Mouse (Mus musculus) olfactory bulb, adult 2 months (tissue): ENCODE measurements around the gene Glyctk.

Experiments
- CTCF ChIP-seq: fragments of 200-500 bp; IDR thresholded peaks from 2 replicates; pipeline ENCODE4 v1.5.1; 2012; ENCODE audit warnings: low read depth, mild to moderate bottlenecking, low read length, moderate library complexity; ENCODE audit not compliant: insufficient read depth
- POLR2A ChIP-seq: fragments of 200-500 bp; IDR thresholded peaks from 2 replicates; pipeline ENCODE4 v1.6.1; 2012; ENCODE audit warnings: mild to moderate bottlenecking, low read depth, low read length, moderate library complexity; ENCODE audit not compliant: insufficient read depth

DNA sequence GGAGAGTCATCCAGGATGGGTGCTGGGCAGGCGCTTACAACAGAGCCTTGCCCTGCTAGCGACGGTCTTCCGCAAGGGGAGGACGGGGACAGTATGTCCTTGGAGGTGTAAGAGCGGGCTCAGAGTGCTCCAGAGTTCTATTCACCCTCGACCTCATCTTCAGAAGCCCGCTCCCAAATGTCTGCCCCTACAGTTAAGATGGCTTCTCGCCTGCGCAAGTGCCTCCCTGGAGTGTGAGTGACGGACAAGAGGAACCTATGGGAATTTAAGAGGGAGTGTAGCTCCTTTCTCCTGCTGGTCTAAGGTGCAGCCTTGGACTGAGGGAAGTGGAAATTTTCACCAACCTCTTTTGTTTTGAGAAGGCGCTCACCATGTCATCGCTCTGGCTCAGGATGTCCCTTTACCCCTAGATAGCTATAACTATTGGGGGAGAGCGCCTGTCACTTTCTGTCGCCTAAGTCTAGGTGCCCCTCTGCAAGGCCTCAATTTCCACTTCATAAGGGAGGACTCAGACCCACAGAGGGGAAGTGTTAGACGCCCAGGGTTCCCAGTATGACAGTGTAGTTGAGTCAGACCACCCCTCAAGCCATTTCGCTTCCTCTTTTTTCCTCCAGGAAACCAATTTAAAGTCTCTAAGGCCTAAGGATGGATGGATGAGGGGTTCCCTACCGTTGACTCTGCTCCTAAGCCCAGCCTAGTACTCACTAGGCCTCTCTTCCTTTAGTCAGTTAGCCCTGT lies 41.8 kb upstream of the Glyctk start, which contains the start of gene Ppm1m:
- TF ChIP-seq CTCF (no peak), POLR2A (no peak)
